Mouse (Mus musculus) megakaryocyte, embryonic 14.5 days (primary cell): Measurements from ENCODE around the gene Arv1. TPM values are rescaled to one million over a fixed set of nuclear protein-coding genes. Genes with fewer than 3 reads are reported as not detected.

ENCODE experiments used
- H3K27me3 ChIP-seq: replicated peaks from 2 replicates; pipeline ENCODE3; 2012; ENCODE audit warnings: inconsistent platforms
- H3K36me3 ChIP-seq: replicated peaks from 2 replicates; pipeline ENCODE3; 2012; ENCODE audit warnings: low read length, inconsistent platforms, mixed read lengths
- H3K4me1 ChIP-seq: 2 replicates; pipeline ENCODE4 v1.6.1; 2012; ENCODE audit warnings: inconsistent platforms
- H3K4me3 ChIP-seq: replicated peaks from 2 replicates; pipeline ENCODE3; 2012; ENCODE audit warnings: moderate library complexity, mild to moderate bottlenecking, inconsistent platforms
- H3K9me3 ChIP-seq: 2 replicates; pipeline ENCODE4 v1.6.1; 2012; ENCODE audit warnings: inconsistent platforms
- FLI1 ChIP-seq: IDR thresholded peaks from 2 replicates; pipeline ENCODE4 v1.6.1; 2012; ENCODE audit warnings: low read length, inconsistent platforms, mixed read lengths
- GATA1 ChIP-seq: IDR thresholded peaks from 3 replicates; pipeline ENCODE4 v1.6.1; 2012; ENCODE audit warnings: mixed read lengths, low read length, inconsistent platforms, borderline replicate concordance
- polyA plus RNA-seq: library from polyadenylated mRNA; stranded (reverse); fragments of >175 nt; gene quantifications from 2 replicates; pipeline ENCODE4 v1.2.3, GENCODE M21; 2012; ENCODE audit warnings: low replicate concordance; ENCODE audit not compliant: insufficient read depth

The Arv1 gene
- 3.8 TPM in 1 of 2 replicates, not detected in the other for polyA plus RNA-seq

GRCm38 (mm10) chr8:124721862-124722515 is at the start of gene Arv1, which contains the start of gene Ttc13:
Arv1 (plus strand) TSS chr8:124722139.
Ttc13 (minus strand) TSS chr8:124721983.
- no peak for TF ChIP-seq GATA1
- no peak for TF ChIP-seq FLI1
- H3K9me3 ChIP-seq: no peaks in the 10 kb centered on the region
- H3K4me1 ChIP-seq: peaks cover 28% of the 10 kb centered on the region
- no peaks in the 10 kb centered on the region for H3K27me3 ChIP-seq
- peak within 1 kb of the TSS; percentile 95 for H3K4me3 ChIP-seq
- peaks cover 24% of the 10 kb centered on the region for H3K36me3 ChIP-seq

DNA sequence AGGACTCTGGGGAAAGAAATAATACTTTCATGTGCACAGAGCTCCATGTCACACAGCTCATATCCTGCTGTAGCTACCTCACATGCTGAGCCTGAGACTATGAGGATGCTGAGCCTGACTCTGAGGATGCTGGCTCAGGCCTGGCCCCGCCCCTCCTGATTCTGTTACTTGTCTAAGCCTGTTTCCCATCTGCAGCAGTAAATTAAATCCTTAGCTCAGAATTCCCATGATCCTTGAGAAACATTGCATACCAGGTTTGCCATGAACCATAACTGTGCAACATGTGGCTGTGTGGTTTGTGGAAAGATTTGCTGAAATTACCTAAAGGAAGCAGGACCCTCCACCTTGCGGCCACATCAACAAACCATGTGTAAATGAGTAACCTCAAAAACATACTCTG is 49.6 kb upstream of the Arv1 start:
- H3K9me3 ChIP-seq: no peaks in the 10 kb centered on the region
- no peak overlapping the region for H3K4me3 ChIP-seq
- TF ChIP-seq FLI1: no peak
- no peak for TF ChIP-seq GATA1
- H3K36me3 ChIP-seq: peaks cover 71% of the 10 kb centered on the region
- H3K27me3 ChIP-seq: peaks cover 15% of the 10 kb centered on the region
- peaks cover 12% of the 10 kb centered on the region for H3K4me1 ChIP-seq

DNA sequence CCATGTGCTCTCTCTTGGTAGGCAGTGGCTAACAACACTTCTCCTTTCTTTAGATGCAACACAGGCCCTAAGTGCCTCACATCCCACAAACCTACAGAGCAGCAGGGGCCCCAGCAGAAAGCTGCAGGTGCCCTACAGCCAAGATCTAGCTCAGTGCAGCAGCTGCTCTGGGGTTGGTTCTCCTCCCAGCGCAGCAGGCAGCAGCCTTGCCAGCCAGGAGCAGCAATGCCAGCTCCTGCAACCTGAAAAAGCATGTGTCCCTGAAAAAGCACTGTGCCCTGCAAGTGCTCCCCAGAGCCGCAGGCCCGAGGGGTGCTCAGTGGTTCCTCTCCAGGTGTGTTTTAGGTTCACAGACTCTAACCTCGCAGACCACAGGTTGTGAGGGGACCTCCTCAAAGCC is 45.3 kb upstream of the Arv1 start:
- H3K9me3 ChIP-seq: no peaks in the 10 kb centered on the region
- H3K36me3 ChIP-seq: peaks cover 99% of the 10 kb centered on the region
- H3K27me3 ChIP-seq: no peaks in the 10 kb centered on the region
- TF ChIP-seq GATA1 (no peak), FLI1 (no peak)
- H3K4me3 ChIP-seq: no peak overlapping the region
- H3K4me1 ChIP-seq: no peaks in the 10 kb centered on the region

DNA sequence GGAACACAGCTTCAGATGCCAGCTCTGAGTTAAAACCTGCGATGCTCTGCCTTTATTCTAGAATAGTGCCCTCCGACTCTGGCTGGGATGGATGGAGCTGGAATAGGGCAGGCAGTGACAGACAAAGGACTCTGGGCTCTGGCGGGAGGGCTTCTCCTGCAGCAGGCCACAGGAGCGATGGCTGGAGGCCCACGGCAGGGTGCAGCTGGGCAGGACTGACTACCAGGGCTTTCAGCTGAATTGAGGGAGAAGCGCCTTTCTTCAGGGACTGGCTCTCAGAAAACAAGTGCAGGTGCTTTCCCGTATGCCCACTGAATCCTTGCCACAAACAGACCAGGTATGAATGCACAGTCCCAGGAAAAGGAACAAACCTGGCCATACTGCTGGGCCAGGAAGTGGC is 44.9 kb upstream of the Arv1 start:
- H3K36me3 ChIP-seq: peaks cover 99% of the 10 kb centered on the region
- H3K9me3 ChIP-seq: no peaks in the 10 kb centered on the region
- H3K4me3 ChIP-seq: no peak overlapping the region
- TF ChIP-seq GATA1: no peak
- no peak for TF ChIP-seq FLI1
- H3K4me1 ChIP-seq: no peaks in the 10 kb centered on the region
- no peaks in the 10 kb centered on the region for H3K27me3 ChIP-seq

DNA sequence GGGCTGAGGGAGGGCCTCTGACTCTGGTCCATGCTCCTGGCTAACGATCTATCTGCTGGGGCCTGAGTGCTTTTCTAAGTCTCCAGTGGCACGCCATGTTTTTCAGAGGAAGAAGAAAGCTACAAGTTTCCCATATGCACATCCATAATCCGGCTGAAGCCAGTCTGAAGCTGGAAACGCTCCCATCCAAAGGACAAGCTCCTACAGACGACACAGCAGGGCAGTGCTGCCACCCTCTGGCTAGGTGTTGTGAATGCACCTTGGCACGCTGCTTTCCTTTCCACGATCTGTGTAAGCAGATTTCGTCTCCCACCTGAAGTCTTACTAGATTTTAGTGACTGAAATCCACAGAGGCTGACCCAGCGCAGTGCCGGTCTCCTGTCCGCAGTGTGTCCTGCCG is 44.5 kb upstream of the Arv1 start:
- Histone ChIP-seq H3K36me3 (peaks cover 99% of the 10 kb centered on the region), H3K4me1 (no peaks in the 10 kb centered on the region), H3K27me3 (no peaks in the 10 kb centered on the region), H3K4me3 (no peak overlapping the region), H3K9me3 (no peaks in the 10 kb centered on the region)
- TF ChIP-seq GATA1 (no peak), FLI1 (no peak)

DNA sequence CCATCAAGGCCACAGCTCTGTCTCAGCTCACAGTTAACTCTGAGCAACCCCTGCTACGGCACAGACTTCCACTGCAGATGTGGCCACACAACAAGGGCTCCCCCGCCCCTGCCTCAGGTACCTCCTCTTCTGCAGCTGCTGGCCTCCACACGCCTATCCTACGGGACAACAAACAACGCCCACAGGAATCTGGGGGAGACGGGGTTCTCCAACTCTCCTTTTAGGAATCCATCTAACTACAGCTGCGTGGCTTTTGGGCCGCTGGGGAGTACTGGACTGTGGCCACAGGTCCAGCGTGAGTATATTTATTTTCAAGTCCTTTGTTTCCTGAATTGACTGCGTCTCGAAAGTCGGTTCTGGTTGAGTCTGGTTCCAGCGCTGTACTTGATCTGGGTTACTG is 43.7 kb upstream of the Arv1 start:
- TF ChIP-seq FLI1: no peak
- TF ChIP-seq GATA1: no peak
- no peak overlapping the region for H3K4me3 ChIP-seq
- H3K27me3 ChIP-seq: no peaks in the 10 kb centered on the region
- no peaks in the 10 kb centered on the region for H3K4me1 ChIP-seq
- H3K9me3 ChIP-seq: no peaks in the 10 kb centered on the region
- H3K36me3 ChIP-seq: peaks cover 98% of the 10 kb centered on the region

DNA sequence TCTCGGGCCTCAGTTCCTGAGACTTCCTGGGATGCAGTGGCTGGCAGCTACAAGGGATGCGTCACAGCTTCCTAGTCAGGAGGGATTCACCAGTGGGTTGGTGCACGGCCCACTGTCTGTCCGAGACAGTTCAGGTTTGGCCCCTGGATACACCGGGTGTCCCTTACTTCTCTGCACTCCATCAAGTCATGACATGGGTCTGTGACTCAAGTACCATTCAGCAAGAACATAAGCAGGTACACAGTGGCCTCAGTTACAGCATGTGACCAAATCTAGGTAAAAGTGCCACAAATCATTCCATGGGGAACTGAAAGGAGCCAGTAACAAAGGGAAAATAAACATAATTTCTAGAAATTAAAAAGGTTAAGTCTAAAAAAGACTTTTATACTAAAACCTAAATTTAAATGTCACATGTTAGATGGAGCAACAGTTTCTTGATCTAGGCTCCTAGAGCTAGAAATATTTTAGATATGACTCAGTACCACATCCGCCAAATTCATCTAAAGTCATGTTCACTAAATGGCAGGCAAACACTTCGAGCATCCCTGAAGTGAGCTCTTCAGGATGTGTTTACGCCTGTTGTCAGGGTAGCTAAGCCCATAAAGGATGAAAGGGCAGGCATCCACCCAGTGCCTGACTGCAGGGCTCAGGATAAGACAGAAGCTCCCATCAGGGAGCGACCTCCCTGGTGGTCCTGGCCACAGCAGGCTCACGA is 40.7 kb upstream of the Arv1 start:
- Histone ChIP-seq H3K27me3 (no peaks in the 10 kb centered on the region), H3K4me3 (no peak overlapping the region), H3K4me1 (no peaks in the 10 kb centered on the region), H3K9me3 (no peaks in the 10 kb centered on the region), H3K36me3 (peaks cover 98% of the 10 kb centered on the region)
- TF ChIP-seq GATA1 (no peak), FLI1 (no peak)

DNA sequence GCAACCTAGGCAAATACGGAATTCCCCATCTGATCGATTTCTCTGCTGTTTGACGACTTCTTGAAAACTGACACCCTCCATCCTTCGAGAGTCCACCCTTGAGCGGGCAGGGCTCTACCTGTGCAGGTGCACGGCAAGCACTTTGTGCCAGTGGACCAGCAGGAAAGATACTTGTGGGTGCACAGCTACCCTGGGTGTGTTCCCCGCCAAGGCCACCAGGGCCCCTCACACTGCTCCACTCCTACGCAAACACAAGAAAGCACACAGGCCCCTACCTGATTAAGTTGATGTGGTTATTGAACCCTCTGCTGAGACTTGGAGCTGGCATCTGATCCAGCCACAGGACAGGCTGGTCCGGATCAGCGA is 40.2 kb upstream of the Arv1 start:
- Histone ChIP-seq H3K4me1 (no peaks in the 10 kb centered on the region), H3K9me3 (no peaks in the 10 kb centered on the region), H3K27me3 (no peaks in the 10 kb centered on the region), H3K4me3 (no peak overlapping the region), H3K36me3 (peaks cover 98% of the 10 kb centered on the region)
- TF ChIP-seq FLI1 (no peak), GATA1 (no peak)

DNA sequence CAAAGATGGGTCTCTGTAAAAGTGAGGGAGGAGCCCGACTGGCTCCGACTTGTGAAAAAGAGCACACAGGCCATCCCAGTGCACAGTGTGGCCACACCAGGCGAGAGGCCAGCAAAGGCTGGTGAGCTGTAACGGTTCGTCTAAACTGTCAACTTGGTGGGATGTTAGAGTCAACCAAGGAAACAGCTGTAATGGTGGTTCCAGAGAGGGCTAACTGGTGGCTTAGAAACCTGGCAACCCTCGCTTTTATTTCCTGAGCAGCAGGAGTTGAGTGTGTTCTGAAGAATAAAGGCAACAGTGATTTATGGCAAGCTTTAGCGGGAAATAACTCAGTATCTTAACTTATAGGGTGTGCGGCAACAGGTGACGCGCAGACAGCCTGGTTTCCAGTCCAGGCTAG is 39.7 kb upstream of the Arv1 start:
- TF ChIP-seq FLI1 (no peak), GATA1 (no peak)
- H3K27me3 ChIP-seq: no peaks in the 10 kb centered on the region
- no peaks in the 10 kb centered on the region for H3K9me3 ChIP-seq
- no peak overlapping the region for H3K4me3 ChIP-seq
- H3K36me3 ChIP-seq: peaks cover 97% of the 10 kb centered on the region
- H3K4me1 ChIP-seq: no peaks in the 10 kb centered on the region

DNA sequence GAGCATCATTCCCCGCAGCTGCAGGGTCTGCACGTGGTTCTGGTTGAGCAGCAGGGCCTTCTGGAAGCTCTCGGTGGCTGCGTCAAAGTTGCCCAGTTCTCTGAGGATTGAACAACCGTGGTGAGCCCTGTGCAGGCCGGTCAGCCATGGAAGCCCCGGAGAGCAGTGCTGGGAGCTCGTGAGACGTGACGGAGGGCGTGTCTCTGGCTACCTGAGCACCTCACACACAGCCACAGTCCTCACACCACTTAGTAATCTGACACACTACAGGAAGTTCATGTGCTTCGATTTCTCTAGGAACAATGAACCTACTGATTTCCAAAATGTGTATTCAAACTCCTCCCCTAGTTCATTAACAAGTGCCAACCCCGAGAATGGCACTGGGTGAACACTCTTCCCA is 33.0 kb upstream of the Arv1 start:
- H3K4me3 ChIP-seq: no peak overlapping the region
- TF ChIP-seq GATA1 (no peak), FLI1 (no peak)
- H3K4me1 ChIP-seq: peaks cover 3% of the 10 kb centered on the region; the same call in 1 of the 2 replicates
- no peaks in the 10 kb centered on the region for H3K9me3 ChIP-seq
- H3K36me3 ChIP-seq: peaks cover 85% of the 10 kb centered on the region
- no peaks in the 10 kb centered on the region for H3K27me3 ChIP-seq
